Mouse (Mus musculus) lung, postnatal 0 days (tissue): ENCODE measurements around the gene Repin1. TPM values are rescaled to one million over a fixed set of nuclear protein-coding genes. Genes with fewer than 3 reads are reported as not detected.

Source experiments
- ATAC-seq: fragments of 200-750 bp; cut with Nextera tagmentation; 2 replicates; pipeline ENCODE4 v1.8.0; 2017; ENCODE audit warnings: moderate library complexity
- DNase-seq: peaks from one replicate; pipeline ENCODE4 v3.0.0-alpha.2; 2016; ENCODE audit warnings: low spot score
- H3K27ac ChIP-seq: fragments of 300-500 bp; sonication (generic); 2 replicates; pipeline ENCODE4 v1.5.1; 2014; ENCODE audit warnings: antibody characterized with exemption, mild to moderate bottlenecking, low read length, mixed read lengths
- H3K27me3 ChIP-seq: fragments of 300-500 bp; sonication (generic); replicated peaks from 2 replicates; pipeline ENCODE4 v1.6.1; 2014; ENCODE audit warnings: low read length, mixed read lengths; ENCODE audit not compliant: insufficient read depth
- H3K36me3 ChIP-seq: fragments of 300-500 bp; sonication (generic); 2 replicates; pipeline ENCODE4 v1.6.1; 2014; ENCODE audit warnings: low read length, mixed read lengths; ENCODE audit not compliant: insufficient read depth
- H3K4me1 ChIP-seq: fragments of 300-500 bp; sonication (generic); 2 replicates; pipeline ENCODE4 v1.6.1; 2014; ENCODE audit warnings: antibody characterized with exemption, low read depth, low read length, mixed read lengths; ENCODE audit not compliant: insufficient read depth
- H3K4me2 ChIP-seq: fragments of 300-500 bp; sonication (generic); replicated peaks from 2 replicates; pipeline ENCODE4 v1.6.1; 2014; ENCODE audit warnings: low read depth, mild to moderate bottlenecking, low read length, moderate library complexity, mixed read lengths
- H3K4me3 ChIP-seq: fragments of 300-500 bp; sonication (generic); 2 replicates; pipeline ENCODE4 v1.5.1; 2014; ENCODE audit warnings: low read depth, low read length
- H3K9ac ChIP-seq: fragments of 300-500 bp; sonication (generic); replicated peaks from 2 replicates; pipeline ENCODE4 v1.6.1; 2014; ENCODE audit warnings: low read depth, mild to moderate bottlenecking
- H3K9me3 ChIP-seq: fragments of 300-500 bp; sonication (generic); 2 replicates; pipeline ENCODE4 v1.6.1; 2016; ENCODE audit warnings: low read length, mixed read lengths
- CTCF ChIP-seq: IDR thresholded peaks from 2 replicates; pipeline ENCODE4 v1.5.1; 2016; ENCODE audit warnings: antibody characterized with exemption, mild to moderate bottlenecking
- EP300 ChIP-seq: IDR thresholded peaks from 2 replicates; pipeline ENCODE4 v1.6.1; 2016; ENCODE audit warnings: antibody characterized with exemption, mild to moderate bottlenecking, control low read depth
- WGBS: fragments of 180-500 bp; shearing (Covaris S2); extraction: QIAGEN DNeasy Blood & Tissue Kit; methylation state at CpG from one replicate; pipeline ENCODE4 v1.1.7; 2014; 5-methylcytosine and 5-hydroxymethylcytosine counted together
- polyA plus RNA-seq: library from polyadenylated mRNA; unstranded; fragments of >200 nt; fragmentation: Nextera tagmentation; extraction: Ambion mirVana; gene quantifications from 2 replicates; pipeline ENCODE4 v1.2.1, GENCODE M21; 2015

The Repin1 gene
- polyA plus RNA-seq, 1 experiment from 2014 or later = 15.2 TPM

- Histone ChIP-seq H3K4me2 (no peak overlapping the region), H3K4me1 (no peaks in the 10 kb centered on the region), H3K27me3 (no peaks in the 10 kb centered on the region), H3K36me3 (peaks cover 22% of the 10 kb centered on the region; the same call in 1 of the 2 replicates), H3K4me3 (no peak overlapping the region), H3K9ac (no peak overlapping the region), H3K9me3 (peaks cover 10% of the 10 kb centered on the region), H3K27ac (no peak overlapping the region)
- TF ChIP-seq EP300 (no peak), CTCF (no peak)
- ATAC-seq (no peak), DNase-seq (no peak)
- 92% methylated on average over 1 of the region's 1 CpGs for WGBS
Observed at GRCm38 (mm10) chr6:48600594-48600993, 6.9 kb downstream of the Repin1 start.

- Histone ChIP-seq H3K36me3 (peaks cover 15% of the 10 kb centered on the region; the same call in 1 of the 2 replicates), H3K27ac (peak within 1 kb of the TSS; percentile 85), H3K9ac (peak within 1 kb of the TSS; percentile 51), H3K4me3 (peak within 1 kb of the TSS; percentile 56), H3K4me1 (no peaks in the 10 kb centered on the region), H3K9me3 (peaks cover 8% of the 10 kb centered on the region), H3K27me3 (no peaks in the 10 kb centered on the region), H3K4me2 (peak within 1 kb of the TSS; percentile 88)
- DNase-seq = peak; percentile 97
- WGBS = 6% methylated on average over 42 of the region's 42 CpGs
- peak; percentile 100 for ATAC-seq
- TF ChIP-seq EP300 (no peak), CTCF (peak; percentile 19)
Observed at GRCm38 (mm10) chr6:48601271-48602079, 7.8 kb downstream of the Repin1 start, which contains the start of gene Zfp775. Gene Zfp775, plus strand, starts transcription at chr6:48602063.

- peak; percentile 59 for DNase-seq
- 0 out of 2 replicates have a peak, but pooled peaks cover under 1% of the 10 kb centered on the region for H3K9me3 ChIP-seq
- peak overlapping the region; percentile 56 for H3K4me3 ChIP-seq
- peak overlapping the region; percentile 51 for H3K9ac ChIP-seq
- peak overlapping the region; percentile 88 for H3K4me2 ChIP-seq
- ATAC-seq = peak; percentile 61
- WGBS = 2% methylated on average over 27 of the region's 28 CpGs
- H3K4me1 ChIP-seq = no peaks in the 10 kb centered on the region
- TF ChIP-seq CTCF (no peak), EP300 (no peak)
- H3K27ac ChIP-seq = peak overlapping the region; percentile 85
- H3K36me3 ChIP-seq = peaks cover 8% of the 10 kb centered on the region; the same call in 1 of the 2 replicates
- H3K27me3 ChIP-seq = no peaks in the 10 kb centered on the region
Observed at GRCm38 (mm10) chr6:48602080-48602741, 8.5 kb downstream of the Repin1 start.

GRCm38 (mm10) chr6:48608124-48608523 is 14.4 kb downstream of the Repin1 start:
- TF ChIP-seq CTCF (no peak), EP300 (no peak)
- Histone ChIP-seq H3K4me2 (no peak overlapping the region), H3K9me3 (no peaks in the 10 kb centered on the region), H3K4me1 (no peaks in the 10 kb centered on the region), H3K27me3 (no peaks in the 10 kb centered on the region), H3K9ac (no peak overlapping the region), H3K36me3 (no peaks in the 10 kb centered on the region), H3K27ac (no peak overlapping the region), H3K4me3 (no peak overlapping the region)
- ATAC-seq (no peak), DNase-seq (no peak)
- WGBS = 78% methylated on average over 2 of the region's 2 CpGs

GRCm38 (mm10) chr6:48609512-48609911 is 15.8 kb downstream of the Repin1 start:
- no peak for TF ChIP-seq CTCF
- TF ChIP-seq EP300 = no peak
- no peaks in the 10 kb centered on the region for H3K9me3 ChIP-seq
- 44% methylated on average over 5 of the region's 7 CpGs for WGBS
- H3K4me3 ChIP-seq = no peak overlapping the region
- DNase-seq = no peak
- 0 out of 2 replicates have a peak, but pooled peaks cover 6% of the 10 kb centered on the region for H3K36me3 ChIP-seq
- H3K27me3 ChIP-seq = no peaks in the 10 kb centered on the region
- H3K9ac ChIP-seq = no peak overlapping the region
- no peak overlapping the region for H3K27ac ChIP-seq
- ATAC-seq = no peak
- H3K4me1 ChIP-seq = no peaks in the 10 kb centered on the region
- H3K4me2 ChIP-seq = no peak overlapping the region

GRCm38 (mm10) chr6:48610657-48611056 is 17.0 kb downstream of the Repin1 start:
- H3K27ac ChIP-seq = no peak overlapping the region
- 0 out of 2 replicates have a peak, but pooled peaks cover 6% of the 10 kb centered on the region for H3K36me3 ChIP-seq
- H3K4me2 ChIP-seq = no peak overlapping the region
- no peaks in the 10 kb centered on the region for H3K4me1 ChIP-seq
- no peaks in the 10 kb centered on the region for H3K27me3 ChIP-seq
- H3K9ac ChIP-seq = no peak overlapping the region
- H3K4me3 ChIP-seq = no peak overlapping the region
- DNase-seq = no peak
- no peaks in the 10 kb centered on the region for H3K9me3 ChIP-seq
- TF ChIP-seq CTCF (peak; percentile 26; the same call in 1 of the 2 replicates), EP300 (no peak)
- no peak for ATAC-seq
- WGBS = 47% methylated on average over 3 of the region's 3 CpGs
